Mouse (Mus musculus) gastrocnemius, postnatal 36 days (tissue): Measurements from ENCODE around the gene Ppp4c. TPM values are rescaled to one million over a fixed set of nuclear protein-coding genes. Genes with fewer than 3 reads are reported as not detected.

Experiments used
- DNase-seq, 2 experiments: peaks; one replicate each; pipeline ENCODE4 v3.0.0; 2022
- intact Hi-C: fragments of 180-260 bp; cut with DNase I; formaldehyde crosslinking; loops from one replicate; pipeline ENCODE4 v1.15.1; 2025
- total RNA-seq, 2 experiments: library from RNA; stranded (reverse); gene quantifications; 2 replicates each; pipeline ENCODE4 v1.2.3; 2021

Ppp4c gene
- total RNA-seq, 2 experiments from 2014 or later = 21.6 to 22.4 TPM

GRCm38 (mm10) chr7:126761529-126762067 is 30.7 kb downstream of the Ppp4c start:
- intact Hi-C loops = no loop called here
- DNase-seq = no peak

DNA sequence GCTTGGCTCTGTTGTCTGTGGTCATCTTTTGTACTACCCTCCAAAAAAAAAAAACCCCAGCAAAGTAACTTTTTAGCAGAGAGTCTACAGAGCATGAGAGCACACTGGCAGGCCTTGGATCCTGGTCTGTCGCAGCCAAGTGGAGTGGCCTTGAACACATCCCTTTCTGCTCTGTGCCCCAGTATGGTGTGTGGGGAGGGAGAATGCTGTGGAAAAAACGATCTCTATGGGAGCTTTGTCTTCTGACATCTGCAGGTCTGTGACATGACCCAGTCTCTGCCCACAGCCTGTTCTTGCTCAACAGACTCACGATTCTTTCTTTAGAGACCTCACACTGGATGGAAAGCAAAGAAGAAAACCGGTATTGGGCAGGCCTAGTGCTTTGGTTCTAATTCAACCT is 31.3 kb downstream of the Ppp4c start:
- intact Hi-C loops = no loop called here
- no peak for DNase-seq

GRCm38 (mm10) chr7:126760391-126760802 is 31.9 kb downstream of the Ppp4c start:
- peak; percentile 58 to 67 for DNase-seq
- intact Hi-C loops = no loop called here

DNA sequence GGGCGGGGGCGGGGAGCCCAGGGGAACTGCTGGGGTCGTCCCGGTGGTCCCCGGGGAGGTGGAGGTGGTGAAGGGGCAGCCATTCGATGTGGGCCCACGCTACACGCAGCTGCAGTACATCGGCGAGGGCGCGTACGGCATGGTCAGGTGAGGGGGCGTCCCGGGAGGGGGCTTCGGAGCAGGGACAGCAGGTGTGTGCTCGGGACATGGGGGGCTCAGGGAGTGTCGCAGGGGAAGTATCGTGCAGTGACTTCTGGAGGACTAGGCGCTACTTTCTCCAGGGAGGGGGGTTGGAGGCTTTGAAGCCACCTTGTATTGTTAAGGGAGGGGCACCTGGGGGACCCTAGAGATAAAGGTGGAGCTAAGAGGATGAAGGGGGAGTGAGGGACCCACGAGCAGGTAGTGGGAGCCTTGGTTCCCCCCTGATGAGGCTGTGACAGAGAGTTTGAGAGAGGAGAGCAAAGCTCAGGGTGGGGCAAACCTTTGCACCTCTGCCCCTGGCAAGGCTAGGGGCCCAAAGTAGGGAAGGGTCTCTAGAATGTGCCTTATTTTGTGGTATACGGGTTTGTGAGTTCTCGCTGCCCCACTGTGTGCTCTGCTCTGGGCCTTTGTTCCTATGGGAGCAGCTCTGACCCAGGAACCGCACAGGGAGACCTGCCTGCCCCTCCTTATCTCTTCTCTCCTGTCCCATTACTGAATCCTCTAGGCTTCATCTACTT is 32.5 kb downstream of the Ppp4c start:
- intact Hi-C loops = loop anchor here (5.0 kb wide), 1 partner anchor 257 kb away; the partner anchor contains the start of genes Pagr1a and Pagr1b
- no peak for DNase-seq

GRCm38 (mm10) chr7:126759050-126759671 is 33.1 kb downstream of the Ppp4c start, which contains the start of gene Mapk3:
Gene Mapk3, plus strand, starts transcription at chr7:126759601.
- peak; percentile 83 to 84 for DNase-seq
- intact Hi-C loops = loop anchor here (5.0 kb wide), 1 partner anchor 258 kb away; the partner anchor contains the start of genes Pagr1a and Pagr1b

DNA sequence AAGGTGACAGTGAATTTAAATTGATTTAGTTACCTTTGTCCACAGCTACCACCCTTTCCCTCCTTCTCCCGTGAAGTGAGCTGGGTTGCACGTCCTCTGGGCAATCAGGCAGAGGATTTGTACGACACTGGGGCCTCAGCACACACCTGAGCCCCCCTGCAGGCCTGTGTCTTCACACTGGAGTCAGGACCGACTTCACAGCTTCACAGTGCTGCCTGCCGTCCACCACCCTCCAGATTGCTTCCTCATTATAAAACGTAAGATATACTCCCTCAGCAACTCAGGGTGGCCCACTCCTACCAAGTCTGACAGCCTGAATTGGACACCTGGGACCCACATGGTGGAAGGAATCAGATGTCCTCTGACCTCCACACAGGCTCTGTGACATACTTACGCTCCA is 33.8 kb downstream of the Ppp4c start:
- DNase-seq = no peak
- intact Hi-C loops = loop anchor here (5.0 kb wide), 1 partner anchor 259 kb away; the partner anchor contains the start of genes Pagr1a and Pagr1b

- intact Hi-C loops = loop anchor here (5.0 kb wide), 2 partner anchors 262 to 352 kb away; partner anchors contain the start of genes Pagr1a and Pagr1b
- peak; percentile 58 to 65 for DNase-seq
Observed at GRCm38 (mm10) chr7:126754866-126755265, 37.4 kb downstream of the Ppp4c start.

DNA sequence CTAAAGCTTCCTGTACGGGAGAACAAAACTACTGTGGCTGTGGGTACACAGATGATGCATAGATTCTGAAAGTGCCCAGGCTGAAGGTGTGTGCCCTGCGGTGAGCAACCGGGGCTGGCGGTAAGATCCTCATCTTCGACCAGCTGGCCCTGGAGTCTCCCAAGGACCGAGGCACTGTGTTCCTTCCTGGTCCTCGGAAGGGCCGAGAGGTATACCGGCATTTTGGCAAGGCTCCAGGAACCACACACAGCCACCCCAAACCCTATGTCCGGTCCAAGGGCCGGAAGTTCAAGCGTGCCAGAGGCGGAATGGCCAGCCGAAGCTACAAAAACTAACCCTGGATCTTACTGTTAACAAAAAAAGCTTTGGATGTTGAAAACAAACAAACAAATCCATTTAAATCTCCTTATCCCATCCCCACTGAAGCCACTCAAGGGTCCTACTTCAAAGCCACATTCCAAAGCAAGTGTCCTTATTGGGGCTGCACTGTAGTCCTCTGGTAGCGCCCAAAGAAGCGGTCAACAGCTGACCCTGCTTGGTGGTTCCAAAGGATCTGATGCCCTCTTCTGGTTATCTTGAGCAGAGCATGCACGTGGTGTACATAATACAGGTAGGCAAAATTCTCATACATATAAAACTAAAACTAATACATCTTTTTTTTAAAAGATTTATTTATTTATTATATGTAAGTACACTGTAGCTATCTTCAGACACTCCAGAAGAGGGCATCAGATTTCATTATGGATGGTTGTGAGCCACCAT is 42.5 kb downstream of the Ppp4c start:
- intact Hi-C loops = loop anchor here (5.0 kb wide), 1 partner anchor 358 kb away; no protein-coding TSS in a partner anchor
- no peak for DNase-seq

- intact Hi-C loops = no loop called here
- no peak for DNase-seq
Observed at GRCm38 (mm10) chr7:126748824-126749223, 43.5 kb downstream of the Ppp4c start.

DNA sequence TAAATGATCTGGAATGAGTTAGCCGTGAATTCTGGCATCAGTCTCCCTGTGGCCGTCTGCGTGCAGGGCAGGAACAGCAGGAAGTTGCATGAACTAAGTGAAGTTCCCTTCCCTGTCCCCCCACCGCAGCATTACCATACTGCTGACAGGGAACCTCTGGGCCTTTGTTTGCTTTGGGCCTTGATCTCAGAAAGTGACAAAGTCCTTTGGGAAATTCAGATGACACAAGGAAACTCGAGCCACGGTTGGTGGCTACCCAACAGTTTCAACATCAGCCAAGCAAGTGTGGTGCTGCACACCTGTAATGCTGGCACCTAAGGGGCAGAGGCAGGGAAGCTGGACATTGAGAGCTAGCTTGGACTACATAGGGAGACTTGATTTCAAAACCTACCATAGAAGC is 45.5 kb downstream of the Ppp4c start:
- no peak for DNase-seq
- intact Hi-C loops = no loop called here

DNA sequence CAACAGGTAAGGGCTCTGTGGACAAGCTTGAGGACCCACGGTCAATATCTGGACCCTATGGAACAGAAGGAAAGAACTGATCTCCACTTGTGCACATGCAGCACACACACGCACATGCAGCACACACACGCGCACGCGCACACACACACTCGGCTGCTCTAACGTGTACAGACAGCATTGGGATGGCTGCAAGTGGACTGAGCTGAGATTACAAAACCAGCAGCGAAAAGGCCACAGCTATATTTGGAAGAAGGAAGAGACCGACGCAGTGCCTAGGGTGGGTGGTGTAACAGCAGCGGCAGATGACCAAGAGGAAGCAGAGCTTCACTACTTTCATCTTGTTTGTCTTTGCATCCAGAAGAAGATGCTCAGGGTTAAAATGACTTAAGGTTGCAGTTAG is 46.2 kb downstream of the Ppp4c start:
- intact Hi-C loops = no loop called here

DNA sequence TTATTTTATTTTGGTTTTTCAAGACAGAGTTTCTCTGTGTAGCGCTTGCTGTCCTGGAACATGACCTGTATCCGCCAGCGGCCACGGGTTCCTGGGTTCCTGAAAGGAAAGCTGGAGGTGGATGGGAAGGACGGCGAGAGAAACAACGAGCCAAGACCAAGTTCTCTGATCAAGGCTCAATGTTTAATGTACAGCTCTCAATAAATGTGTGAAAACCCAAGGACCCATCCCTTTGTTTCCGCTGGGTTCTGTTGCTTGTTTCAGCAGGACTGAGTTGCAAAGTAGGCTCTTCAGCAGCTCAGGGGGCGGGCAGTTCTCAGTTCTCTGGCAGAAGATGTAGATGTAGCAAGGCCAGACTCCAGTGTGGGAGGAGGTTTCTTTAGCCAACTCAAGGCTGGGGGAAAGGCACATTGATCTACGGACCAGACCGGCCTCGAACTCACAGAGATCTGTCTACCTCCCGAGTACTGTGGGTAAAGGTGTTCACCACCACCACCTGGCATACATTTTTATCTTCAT is 50.3 kb downstream of the Ppp4c start:
- intact Hi-C loops = no loop called here
- no peak for DNase-seq

More for the DNA sequence above, 46.2 kb downstream of the Ppp4c start:
- no peak for DNase-seq

- intact Hi-C loops = no loop called here
- no peak for DNase-seq
Observed at GRCm38 (mm10) chr7:126741452-126741851, 50.8 kb downstream of the Ppp4c start.

- intact Hi-C loops = no loop called here
- no peak for DNase-seq
Observed at GRCm38 (mm10) chr7:126740977-126741376, 51.3 kb downstream of the Ppp4c start.

GRCm38 (mm10) chr7:126740132-126740735 is 52.1 kb downstream of the Ppp4c start:
- no peak for DNase-seq
- intact Hi-C loops = no loop called here

- intact Hi-C loops = no loop called here
Observed at GRCm38 (mm10) chr7:126739551-126739950, 52.7 kb downstream of the Ppp4c start.

DNA sequence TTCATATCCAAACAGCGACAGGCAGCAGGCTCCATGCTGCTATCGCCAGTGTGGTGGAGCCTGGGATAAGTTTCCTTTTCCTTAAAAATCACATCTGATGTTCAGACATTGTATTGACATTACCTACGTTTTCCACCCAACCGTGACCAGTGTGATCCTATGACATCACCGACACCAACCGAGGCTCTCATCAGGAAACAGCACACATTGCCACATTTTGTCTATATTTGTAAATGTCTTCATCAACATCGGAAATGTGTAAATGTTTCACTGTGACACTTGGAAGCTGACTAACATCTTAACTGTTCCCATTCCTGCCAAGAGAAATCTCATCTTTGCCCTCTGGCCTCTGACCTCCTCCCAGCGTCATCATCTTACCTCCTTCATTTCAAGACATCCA is 56.2 kb downstream of the Ppp4c start:
- intact Hi-C loops = no loop called here
- DNase-seq = no peak

More at GRCm38 (mm10) chr7:126739551-126739950, 52.7 kb downstream of the Ppp4c start:
- DNase-seq = no peak
